Mouse (Mus musculus) heart, postnatal 14 days (tissue): ENCODE results near the gene Mest. TPM values are rescaled to one million over a fixed set of nuclear protein-coding genes. Genes with fewer than 3 reads are reported as not detected.
A peak's percentile ranks its signal among the peaks of the same experiment; 100 is the strongest.

ENCODE experiments used
- DNase-seq, 2 experiments: peaks; one replicate each; pipeline ENCODE4 v3.0.0; 2021 to 2022
- intact Hi-C: fragments of 180-260 bp; cut with DNase I; formaldehyde crosslinking; loops from one replicate; pipeline ENCODE4 v1.15.1; 2025
- long read RNA-seq, 2 experiments: library from polyadenylated mRNA; stranded (forward); transcript quantifications; one replicate each; pipeline ENCODE4 v2.0.0; 2021
- total RNA-seq, 2 experiments: library from RNA; stranded (reverse); gene quantifications; 2 replicates each; pipeline ENCODE4 v1.2.3; 2021

Mest gene
- total RNA-seq: 10 to 100 TPM; 51.2 to 65.0 TPM
- long read RNA-seq, experiment 1, transcript Mest-211 (12 exons, 2,561 nt): major isoform, 106 of 120 reads
- long read RNA-seq, experiment 1, partial matches to known transcripts: 11 of 120 reads
- long read RNA-seq, experiment 1, other reads (novel, unspliced or antisense): 3 of 120 reads
- long read RNA-seq, experiment 2, transcript Mest-211 (12 exons, 2,561 nt): major isoform, 72 of 80 reads
- long read RNA-seq, experiment 2, partial matches to known transcripts: 6 of 80 reads
- long read RNA-seq, experiment 2, other reads (novel, unspliced or antisense): 2 of 80 reads

DNA sequence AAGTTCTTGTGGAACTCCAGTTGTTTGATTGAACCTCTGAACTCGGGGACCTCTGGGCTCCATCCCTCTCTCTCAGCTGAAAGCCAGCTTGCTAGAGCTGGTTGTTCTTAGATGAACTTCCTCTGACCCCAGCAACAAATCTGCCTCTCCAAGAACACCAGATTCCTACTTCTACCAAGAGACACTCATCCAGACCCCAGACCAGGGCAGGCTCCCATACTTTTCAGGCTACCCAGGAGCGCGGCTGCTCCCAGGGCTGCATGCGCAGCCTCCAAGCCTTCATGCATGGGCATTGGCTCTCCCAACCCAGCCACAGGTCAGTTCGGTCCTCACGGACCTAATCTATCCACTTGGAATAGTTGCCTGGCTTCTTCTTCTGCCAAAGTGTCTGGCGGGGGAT lies at the start of gene Mest:
Mest (plus strand) TSS at position 217 of the 400 bp plus-strand sequence.
- DNase-seq: no peak
- intact Hi-C loops: no loop called here

DNA sequence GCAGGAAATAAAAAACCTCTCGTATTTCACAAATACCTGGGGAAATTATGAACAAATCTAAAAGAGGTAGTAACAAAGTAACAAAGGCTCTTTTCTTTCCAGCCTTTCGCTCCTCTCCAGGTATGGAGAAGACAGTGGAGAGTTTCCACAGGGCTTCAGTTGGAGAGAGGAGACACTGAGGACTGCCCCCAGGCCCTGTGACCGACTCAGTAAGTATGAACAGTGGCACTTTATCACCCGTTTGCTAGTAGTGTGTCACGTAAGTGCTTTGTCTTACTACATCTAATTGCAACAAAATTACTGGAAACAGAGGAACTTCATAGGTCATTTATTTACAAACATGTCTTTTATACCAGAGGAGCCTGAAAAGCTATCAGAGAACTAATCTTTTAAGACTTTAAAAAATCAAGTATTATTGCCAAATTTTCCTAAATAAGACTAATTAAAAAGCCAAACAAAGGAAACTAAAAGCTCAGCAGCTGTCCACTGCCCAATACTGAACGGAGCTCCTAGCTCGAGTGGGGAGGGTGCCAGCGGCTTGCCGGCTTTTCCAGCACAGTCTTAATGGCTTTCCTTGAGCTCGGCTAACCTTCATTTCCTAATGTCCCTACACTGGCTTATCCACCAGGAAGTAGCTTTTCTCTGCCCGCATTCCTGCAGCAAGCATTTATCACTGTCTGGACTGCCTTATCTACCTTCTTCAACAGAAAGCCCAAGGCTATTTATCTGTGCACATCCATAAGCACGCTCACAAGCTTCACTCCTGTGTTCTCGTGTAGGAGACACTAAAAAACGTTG lies 49.4 kb upstream of the Mest start:
- DNase-seq: peak; percentile 28 to 56
- intact Hi-C loops: no loop called here

- no peak for DNase-seq
- intact Hi-C loops: no loop called here
These were observed 48.5 kb upstream of the Mest start for GRCm38 (mm10) chr6:30674714-30675280.

DNA sequence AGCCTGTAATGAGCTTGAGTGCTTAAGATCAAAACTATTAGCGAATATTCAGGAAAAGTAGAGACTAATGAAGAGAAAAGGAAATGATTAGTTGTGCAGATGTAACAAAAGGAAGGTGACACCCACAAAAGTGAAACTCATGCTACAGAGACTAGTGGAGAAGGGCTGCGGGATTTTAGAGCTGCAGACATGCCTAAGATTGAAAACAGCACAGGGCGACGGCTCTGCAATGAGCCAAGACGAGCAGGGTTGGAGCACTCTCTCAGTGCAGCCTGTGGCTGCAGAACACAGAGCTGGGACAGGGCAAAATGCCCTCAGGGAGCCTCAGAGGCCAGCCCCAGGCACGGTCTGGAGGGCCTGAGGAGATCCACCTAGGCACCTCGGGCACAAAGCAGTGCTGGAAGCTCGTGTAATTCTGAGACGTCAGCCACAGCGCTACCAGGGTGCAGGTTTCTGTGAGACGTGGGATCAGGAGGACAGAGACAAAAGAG lies 48.0 kb upstream of the Mest start:
- intact Hi-C loops: no loop called here

DNA sequence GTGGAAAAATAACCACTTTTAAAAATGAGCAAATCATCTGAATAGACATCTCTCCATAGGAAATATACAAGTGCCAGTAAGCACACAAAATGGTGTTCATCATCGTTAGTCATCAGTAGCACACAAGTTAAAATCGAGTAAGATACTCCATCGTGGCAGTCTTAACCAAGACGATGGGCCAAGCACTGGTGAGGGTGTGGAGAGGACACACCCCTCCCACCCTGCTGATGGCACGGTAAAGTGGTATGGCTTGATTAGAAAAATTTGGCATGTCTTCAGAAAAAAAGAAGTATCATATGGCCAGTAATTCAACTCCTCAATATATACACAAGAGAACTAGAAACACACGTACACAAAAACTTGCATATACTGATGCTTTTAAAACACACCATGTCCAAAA lies 46.8 kb upstream of the Mest start:
- intact Hi-C loops: no loop called here
- no peak for DNase-seq

More for the DNA sequence above, 48.0 kb upstream of the Mest start:
- peak; percentile 34 to 49 for DNase-seq

- intact Hi-C loops: no loop called here
- no peak for DNase-seq
These were observed 45.8 kb upstream of the Mest start for GRCm38 (mm10) chr6:30677591-30677990.

GRCm38 (mm10) chr6:30678482-30678881 lies 44.9 kb upstream of the Mest start:
- DNase-seq: no peak
- intact Hi-C loops: no loop called here

DNA sequence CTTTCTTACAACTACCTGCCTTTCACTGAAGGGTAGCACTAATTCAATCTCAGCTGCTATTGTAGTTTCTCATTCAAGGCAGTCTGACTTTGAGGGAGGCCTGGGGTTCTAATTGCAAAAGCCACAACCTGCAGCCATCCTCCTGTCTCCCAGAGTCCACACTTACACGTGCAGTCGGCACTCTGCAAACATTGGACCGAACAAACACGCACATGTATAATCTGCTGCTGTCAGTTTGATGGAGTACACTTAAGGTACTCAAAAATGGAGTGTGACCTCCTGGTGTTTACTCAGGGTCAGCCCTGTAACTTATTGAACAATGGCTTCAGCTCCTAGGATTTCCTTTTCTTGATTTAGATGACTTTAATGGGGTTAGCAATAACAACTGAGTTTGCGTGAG lies 43.8 kb upstream of the Mest start:
- intact Hi-C loops: no loop called here

DNA sequence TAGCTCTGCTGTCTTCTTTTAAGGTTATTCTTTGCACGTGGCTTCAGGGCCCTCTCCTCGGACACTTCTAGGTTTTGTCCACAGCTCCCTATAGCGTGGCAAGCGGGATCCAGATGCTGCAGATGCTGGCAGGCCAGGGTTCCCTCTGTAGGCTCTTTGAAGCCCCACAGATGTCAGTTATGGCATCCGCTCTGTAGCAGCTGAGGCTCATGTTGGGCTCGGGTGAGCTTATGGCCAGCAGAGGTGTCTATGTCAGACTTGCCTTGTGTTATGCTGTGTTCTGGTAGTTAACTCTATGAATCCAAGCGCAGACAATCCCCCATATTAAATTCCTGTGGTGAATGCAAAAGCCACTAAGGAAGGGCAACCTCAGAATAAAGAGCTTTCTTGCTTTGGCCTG lies 42.9 kb upstream of the Mest start:
- intact Hi-C loops: no loop called here

More for the DNA sequence above, 43.8 kb upstream of the Mest start:
- no peak for DNase-seq

DNA sequence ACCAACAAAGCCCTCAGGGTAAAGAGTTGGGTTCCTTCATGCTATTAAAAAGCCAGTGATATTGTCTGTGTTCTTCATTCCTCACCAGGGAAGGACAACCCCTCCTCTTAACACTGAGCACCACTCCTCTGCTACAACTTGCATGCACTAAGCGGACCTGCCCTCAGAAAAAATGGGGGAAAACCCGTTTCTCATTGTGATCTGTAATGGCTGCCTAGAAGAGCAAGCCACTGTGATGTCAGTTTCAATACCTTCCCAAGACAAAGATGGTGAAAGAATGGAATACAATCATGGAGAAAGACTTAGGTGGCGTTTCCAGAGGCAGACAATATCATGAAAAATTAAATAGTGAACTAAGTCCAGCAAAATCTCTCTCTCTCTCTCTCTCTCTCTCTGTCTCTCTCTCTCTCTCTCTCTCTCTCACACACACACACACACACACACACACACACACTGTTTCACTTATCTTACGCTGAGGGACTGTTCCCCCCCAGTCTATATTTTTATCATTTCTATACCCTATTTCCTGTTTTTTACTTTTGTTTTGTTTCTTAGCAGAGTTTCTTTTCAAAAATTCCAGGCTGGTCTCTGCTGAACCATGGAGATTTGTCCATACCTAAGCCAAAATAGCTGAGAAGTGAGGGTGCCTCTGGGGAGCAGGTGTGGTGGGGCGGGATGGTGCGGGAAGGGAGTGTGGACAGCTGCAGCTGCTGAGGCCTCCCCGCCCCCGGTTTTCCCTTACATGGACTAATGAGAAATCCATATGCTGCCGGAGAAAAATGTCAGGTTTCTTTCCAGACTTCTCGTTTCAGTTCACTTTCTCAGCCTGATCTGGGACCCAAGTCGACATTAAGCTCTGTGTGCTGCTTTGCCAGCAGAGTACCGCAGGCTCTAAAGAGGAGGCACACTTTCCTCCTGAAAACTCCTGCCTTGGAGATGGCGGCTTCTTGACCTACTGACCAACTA lies 41.1 kb upstream of the Mest start:
- DNase-seq: peak; percentile 58 to 62
- intact Hi-C loops: no loop called here

More for the DNA sequence above, 42.9 kb upstream of the Mest start:
- no peak for DNase-seq

- no peak for DNase-seq
- intact Hi-C loops: no loop called here
These were observed 38.8 kb upstream of the Mest start for GRCm38 (mm10) chr6:30684570-30684969.

DNA sequence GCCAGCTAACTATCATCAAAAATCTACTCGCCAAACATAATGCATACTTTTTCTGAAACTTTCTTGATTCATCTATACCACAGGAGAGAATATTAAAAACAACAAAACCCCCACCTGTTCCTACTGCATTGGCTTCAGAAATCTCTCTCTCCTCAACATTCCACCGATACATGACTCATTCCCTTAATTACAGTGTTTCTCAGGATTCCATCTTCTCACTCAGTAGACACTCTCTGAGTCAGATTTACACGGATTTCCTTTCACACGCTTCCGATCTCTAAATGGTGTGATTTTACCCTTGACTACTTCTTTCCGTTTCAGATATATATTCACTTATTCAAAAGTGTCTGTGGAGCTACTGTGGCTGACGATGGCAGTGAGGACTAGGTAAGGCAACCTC lies 36.1 kb upstream of the Mest start:
- intact Hi-C loops: no loop called here

DNA sequence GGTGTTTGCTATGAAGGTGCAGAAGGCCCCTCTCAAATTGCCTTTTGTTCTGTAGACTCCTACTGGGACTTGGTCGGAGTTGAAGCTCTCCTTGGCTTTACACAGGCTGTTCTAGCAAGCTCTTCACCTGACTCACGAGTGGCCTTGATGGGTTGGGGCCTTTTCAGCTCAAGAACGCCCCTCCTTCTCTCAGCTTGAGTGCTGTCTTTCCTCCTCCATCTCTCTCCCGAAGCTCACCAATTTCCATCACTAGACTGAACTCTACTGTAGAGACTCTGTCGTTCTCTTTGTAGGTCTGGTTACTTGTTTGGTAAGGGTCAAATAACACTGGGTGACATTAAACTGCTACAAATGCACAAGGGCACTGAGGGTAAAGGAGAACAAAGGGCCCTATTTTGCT lies 30.5 kb upstream of the Mest start:
- intact Hi-C loops: no loop called here
- DNase-seq: no peak

More for the DNA sequence above, 36.1 kb upstream of the Mest start:
- DNase-seq: no peak

GRCm38 (mm10) chr6:30693350-30693991 lies 29.9 kb upstream of the Mest start, which contains the start of gene Cep41:
Cep41 (minus strand) TSS chr6:30693749.
- peak; percentile 95 to 98 for DNase-seq
- intact Hi-C loops: no loop called here

DNA sequence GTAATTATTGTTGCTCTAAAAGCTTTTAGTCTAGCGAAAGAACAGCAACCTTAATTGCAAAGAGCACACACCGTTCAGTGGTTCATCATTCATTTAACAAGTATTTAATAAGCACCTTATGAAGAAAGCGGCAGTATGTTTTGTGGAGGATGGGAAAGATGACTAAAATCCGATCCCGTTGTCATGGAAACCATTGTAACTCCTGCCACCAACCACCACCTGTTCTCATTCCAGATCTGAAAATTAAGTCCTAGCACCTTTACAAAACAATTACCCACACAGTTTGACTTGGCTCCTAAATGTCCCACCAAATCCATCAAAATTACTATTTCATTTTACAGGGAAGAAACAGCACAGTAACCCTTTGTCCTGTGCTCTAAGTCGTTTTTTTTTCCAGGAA lies 29.1 kb upstream of the Mest start:
- intact Hi-C loops: no loop called here
- no peak for DNase-seq

- no peak for DNase-seq
- intact Hi-C loops: loop anchor here (5.0 kb wide), 1 partner anchor 138 kb away; no protein-coding TSS in a partner anchor
These were observed 28.2 kb upstream of the Mest start for GRCm38 (mm10) chr6:30695124-30695523.

GRCm38 (mm10) chr6:30697464-30697863 lies 25.9 kb upstream of the Mest start:
- intact Hi-C loops: loop anchor here (5.0 kb wide), 1 partner anchor 140 kb away; no protein-coding TSS in a partner anchor
- DNase-seq: no peak

DNA sequence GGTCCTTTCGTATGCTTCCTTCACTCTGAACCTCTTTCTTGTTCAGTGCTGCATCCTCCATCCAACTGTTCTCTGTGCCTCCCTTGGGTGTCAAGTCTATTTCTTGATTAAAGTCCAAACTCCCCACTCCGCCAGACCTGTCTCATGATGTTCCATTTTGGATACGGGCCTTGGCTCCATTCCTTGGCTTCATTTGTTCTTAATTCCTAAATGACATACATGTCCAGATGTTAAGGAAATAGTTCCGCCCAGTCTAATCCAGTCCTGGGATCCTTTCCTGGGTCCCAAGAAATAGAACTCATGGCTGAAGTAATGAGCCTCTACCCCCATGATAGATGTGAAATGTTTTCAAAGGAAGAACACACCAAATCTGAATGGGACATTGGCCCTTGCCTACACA lies 25.3 kb upstream of the Mest start:
- intact Hi-C loops: loop anchor here (5.0 kb wide), 1 partner anchor 141 kb away; no protein-coding TSS in a partner anchor
- peak; percentile 21 to 52 for DNase-seq

DNA sequence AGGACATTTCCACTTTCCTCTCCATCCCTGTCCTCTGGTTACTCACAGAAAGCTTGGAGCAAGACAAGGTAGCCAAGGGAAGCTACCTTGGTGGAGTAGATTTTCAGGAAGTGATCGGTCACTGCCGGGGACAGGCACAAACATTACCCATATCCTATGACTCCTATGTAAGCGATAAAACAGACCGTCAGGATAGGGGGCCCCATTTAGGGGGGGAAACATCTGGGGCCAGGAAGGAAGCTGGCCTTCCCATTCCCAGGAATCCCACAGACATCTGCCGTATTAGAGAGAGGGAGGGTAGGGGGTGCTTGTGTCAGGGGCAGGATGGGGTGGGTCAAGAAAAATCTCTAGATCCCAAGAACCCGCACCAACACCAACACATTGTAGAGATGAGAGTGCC lies 23.2 kb upstream of the Mest start:
- DNase-seq: peak in 1 of 2 experiments; percentile 22
- intact Hi-C loops: no loop called here
